Mouse (Mus musculus): ENCODE data around the gene Napsa.

The Napsa gene

DNA sequence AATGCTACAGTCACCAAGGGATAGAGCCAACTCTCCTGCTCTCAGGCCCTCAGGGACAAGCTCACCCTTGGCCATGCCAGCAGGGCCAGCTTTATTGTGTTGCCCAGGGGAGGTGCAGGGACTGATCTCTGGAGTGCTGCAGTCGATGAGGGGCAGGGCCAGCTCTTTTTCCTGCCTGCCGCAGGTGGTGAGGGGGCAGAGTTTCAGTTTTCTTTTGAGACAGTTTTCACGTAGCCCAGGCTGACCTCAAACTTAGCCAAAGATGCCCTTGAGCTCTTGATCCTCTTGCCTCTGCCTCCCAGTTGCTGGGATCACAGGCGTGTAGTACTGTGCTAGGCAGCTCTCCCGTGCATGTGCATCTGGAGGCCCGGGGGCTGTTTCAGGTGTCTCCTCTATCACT lies 1.2 kb upstream of the Napsa start:
- no peak for DNase-seq (ENCODE audit: low spot score)

DNA sequence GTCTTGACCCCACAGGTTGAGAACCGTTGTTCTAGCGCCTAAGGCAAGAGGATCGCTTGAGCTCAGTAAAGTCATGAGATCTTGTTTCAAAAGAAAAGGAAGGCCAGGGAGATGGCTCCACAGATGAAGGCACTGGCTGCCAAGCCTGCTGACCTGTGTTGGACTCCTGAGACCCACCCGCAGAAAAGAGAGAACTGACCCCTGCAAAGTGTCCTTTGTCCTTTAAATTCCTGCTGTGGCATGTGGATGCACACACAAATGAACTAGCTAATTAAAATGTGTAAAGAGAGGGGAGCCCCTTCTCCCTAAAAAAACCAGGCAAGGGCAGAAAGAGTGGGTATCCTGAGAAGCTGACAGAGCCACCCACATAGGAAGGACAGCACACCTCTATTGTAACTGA lies 369 bp upstream of the Napsa start:
- DNase-seq (ENCODE audit: low spot score), result no peak

DNA sequence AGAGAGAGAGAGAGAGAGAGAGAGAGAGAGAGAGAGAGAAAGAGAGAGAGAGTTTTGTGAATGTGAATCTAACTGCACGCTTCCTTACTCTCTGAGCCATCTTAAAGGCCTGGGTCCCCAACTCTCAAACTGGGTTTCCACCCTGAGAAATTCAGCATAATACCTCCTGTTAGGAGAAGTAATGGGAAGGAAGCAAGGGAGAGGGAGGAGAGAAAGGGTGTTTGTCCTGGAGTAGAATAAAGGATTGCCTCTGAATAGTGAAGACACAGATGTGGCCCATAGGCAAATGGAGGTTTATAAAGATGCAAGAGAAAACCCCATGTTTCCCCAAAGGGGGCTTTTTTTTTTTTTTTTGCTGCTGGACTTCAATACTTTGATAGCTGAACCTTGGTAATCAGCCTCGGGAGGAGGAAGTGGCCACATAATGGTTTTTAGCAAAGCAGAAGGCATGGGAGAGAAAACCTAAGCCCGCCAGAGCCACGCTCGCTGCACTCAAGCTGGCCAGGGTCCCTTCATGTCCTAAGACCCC lies 840 bp downstream of the Napsa start:
- no peak for DNase-seq (ENCODE audit: low spot score)

DNA sequence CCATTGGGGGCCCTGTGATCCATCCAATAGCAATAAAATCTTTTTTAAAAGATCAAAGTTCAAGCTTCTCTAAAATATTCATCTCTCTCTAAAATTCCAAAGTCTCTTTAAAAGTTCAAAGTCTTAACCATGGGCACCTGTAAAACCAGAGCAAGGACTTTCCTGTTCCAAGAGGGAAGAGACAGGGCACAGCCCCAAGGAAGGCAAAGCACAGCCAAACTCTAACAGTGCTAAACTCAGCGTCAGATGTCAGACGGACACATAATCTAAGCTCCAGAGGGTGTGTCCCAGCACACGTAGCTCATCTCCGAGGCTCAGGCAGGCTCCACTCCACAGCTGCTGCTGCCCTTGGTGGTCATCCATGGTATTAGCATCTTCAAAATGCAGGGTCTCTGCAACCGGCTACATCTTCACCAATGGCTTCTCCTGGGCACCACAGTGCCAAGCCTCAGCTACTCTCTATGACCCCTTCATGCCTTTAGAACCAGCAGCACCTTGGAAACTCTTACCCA lies 4.2 kb downstream of the Napsa start:
- no peak for DNase-seq (ENCODE audit: low spot score)

DNA sequence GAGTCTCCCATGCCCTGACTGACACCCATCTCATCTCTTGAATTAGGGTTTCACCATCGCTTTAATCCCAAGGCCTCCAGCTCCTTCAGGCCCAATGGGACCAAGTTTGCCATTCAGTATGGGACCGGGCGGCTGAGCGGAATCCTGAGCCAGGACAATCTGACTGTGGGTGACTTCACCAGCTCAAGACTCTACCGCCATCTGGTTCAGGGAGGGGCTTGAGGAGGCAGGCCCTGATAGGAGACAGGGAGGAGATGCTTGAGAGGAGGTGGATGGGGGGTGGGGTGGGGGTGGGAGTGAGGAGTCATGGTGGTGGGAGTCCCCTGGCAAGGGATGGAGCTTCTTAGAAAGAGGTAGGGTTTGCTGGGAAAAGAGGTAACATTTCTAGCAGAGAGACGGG lies 9.5 kb downstream of the Napsa start:
- no peak for DNase-seq (ENCODE audit: low spot score)

DNA sequence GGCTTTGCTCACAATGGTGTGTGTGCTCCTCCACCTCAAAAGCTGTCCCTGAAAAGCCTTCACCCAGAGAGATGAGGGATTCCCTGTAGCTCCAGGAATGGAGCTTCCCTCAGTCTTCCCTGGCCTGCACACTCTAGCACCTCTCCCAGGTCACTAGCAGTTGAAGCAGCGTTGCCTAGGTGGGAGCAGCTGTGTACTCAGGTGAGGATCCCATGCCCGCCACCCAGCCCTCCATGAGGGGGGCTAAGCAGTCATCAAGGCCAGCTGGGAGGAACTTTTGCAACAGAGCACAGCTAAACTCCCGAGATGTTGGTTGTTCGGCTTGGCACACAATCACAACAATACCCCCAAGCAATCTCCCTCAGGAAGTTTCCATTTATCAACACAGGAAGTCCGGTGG lies 10.5 kb downstream of the Napsa start:
- no peak for DNase-seq (ENCODE audit: low spot score)

- no peak for DNase-seq (ENCODE audit: low spot score)
Observed at GRCm38 (mm10) chr7:44583146-44583545, 11.0 kb downstream of the Napsa start.

GRCm38 (mm10) chr7:44584265-44584804 lies 12.2 kb downstream of the Napsa start:
- DNase-seq (ENCODE audit: low spot score), result no peak

GRCm38 (mm10) chr7:44584921-44585320 lies 12.7 kb downstream of the Napsa start:
- DNase-seq (ENCODE audit: low spot score), result no peak

DNA sequence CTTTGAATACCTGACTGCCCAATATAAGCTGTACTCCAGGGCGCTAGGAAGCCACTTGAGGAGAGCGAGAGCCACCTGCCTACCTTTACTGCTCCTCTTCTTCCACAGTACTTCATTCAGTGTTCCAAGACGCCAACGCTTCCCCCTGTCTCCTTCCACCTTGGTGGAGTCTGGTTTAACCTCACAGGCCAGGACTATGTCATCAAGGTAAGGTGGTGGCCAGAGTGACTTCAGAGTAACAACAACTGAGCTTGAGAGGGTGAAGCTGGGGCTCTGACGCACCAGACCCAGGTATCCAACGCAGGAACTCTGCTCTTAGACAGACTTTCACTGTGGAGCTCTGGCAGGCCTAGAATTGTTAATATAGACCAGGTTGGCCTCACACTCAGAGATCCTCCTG lies 13.4 kb downstream of the Napsa start:
- no peak for DNase-seq (ENCODE audit: low spot score)

GRCm38 (mm10) chr7:44586518-44586917 lies 14.3 kb downstream of the Napsa start:
- no peak for DNase-seq (ENCODE audit: low spot score)

DNA sequence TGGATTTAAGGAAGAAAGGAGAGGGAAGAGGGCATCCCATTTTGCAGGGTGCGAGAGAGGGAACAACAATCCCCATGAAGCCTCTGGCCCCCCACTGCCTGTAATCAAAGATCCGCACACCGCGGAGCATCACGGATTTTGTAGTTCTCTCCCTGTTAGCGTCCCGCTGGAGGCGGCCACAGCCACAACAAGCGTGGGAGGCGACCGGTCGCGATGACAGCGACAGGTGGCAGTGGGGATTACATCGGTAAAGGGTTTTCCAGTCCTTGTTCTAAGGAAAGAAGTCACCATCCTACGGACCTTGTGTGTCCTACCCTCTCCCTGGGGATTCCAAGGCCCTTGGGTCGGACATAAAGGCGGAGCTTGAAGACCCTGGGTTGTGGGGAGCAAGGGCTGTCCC lies 14.8 kb downstream of the Napsa start:
- peak; percentile 13 for DNase-seq (ENCODE audit: low spot score)

GRCm38 (mm10) chr7:44587676-44588075 lies 15.5 kb downstream of the Napsa start:
- DNase-seq (ENCODE audit: low spot score), result no peak

DNA sequence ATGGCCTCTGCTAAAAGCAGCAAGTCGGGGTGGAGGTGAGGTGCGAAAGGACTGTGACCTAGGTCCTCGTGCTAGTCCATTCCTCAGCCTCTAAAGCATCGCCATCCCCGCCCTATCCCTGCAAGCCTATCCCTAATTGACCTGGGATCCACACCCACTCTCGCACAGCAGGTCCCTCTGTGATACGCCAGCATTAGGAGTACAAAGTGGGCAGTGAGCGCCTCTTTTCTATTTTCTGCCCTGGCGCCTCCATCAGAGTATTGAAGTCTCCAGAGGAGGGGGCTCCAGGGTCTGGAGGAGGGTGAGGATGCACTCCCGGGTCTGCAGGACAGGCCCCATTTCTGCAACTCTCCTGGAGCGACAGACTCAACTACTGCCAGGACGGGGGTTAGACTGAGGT lies 16.2 kb downstream of the Napsa start:
- DNase-seq (ENCODE audit: low spot score), result no peak

DNA sequence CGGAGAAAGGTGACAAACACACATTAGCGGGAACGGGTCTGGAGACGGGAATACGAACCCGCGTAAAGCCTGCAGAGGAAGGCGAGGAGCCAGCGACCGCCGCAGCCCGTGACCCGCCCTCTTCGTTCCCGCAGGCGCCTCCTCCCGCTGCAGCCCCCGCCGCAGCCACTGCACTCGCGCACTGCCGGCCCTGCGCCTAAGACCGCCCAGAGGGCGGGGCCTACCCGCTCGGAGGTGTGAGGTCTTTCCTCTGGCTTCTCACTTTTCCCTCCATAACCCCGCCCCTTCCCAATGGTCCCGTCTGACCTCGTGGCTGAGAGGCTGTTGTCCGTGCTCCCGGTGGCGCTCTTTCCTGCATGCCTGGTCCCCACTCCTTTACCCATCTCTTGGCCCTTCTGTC lies 17.0 kb downstream of the Napsa start:
- peak; percentile 28 for DNase-seq (ENCODE audit: low spot score)

GRCm38 (mm10) chr7:44589946-44590345 lies 17.8 kb downstream of the Napsa start:
- no peak for DNase-seq (ENCODE audit: low spot score)

DNA sequence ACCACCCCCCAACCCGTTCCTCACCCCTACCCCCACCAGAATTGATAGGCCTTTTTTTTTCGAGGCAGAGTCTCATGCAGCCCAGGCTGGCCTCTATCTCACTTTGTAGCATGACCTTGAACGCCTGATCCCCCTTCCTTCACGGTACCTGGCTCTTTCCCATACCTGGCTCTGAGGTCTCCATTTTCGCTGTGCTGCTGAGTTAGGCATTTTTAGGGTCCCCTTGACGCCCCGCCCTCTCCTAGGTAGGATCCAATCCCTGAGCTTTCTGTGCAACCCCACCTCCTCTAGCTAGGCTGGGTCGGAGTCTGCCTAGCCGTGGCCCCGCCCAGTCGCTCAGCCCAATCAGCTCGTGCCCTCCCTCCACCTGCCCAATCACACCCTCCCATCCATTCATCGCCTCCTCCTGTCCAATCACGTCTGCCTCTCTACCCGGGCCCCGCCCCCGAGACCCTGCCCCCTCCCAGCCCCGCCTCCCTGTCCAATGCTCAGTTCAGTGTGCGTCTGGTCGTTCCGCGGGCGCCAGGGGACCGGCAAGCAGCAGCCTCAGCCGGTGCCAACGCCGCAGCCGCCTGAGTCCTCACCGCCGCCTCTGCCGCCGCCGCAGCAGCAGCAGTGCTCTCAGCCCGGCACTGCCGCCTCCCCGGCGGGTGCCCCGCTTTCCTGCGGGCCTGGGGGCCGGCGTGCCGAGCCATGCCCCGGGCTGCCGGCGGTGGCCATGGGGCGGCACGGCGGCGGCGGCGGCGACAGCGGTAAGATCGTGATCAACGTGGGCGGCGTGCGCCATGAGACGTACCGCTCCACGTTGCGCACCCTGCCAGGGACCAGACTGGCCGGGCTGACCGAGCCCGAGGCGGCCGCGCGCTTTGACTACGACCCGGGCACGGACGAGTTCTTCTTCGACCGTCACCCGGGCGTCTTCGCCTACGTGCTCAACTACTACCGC lies 18.5 kb downstream of the Napsa start, which contains the start of gene Kcnc3:
Gene Kcnc3 (plus strand): TSS at position 263 of the 946 bp plus-strand sequence.
- peak; percentile 60 for DNase-seq (ENCODE audit: low spot score)

DNA sequence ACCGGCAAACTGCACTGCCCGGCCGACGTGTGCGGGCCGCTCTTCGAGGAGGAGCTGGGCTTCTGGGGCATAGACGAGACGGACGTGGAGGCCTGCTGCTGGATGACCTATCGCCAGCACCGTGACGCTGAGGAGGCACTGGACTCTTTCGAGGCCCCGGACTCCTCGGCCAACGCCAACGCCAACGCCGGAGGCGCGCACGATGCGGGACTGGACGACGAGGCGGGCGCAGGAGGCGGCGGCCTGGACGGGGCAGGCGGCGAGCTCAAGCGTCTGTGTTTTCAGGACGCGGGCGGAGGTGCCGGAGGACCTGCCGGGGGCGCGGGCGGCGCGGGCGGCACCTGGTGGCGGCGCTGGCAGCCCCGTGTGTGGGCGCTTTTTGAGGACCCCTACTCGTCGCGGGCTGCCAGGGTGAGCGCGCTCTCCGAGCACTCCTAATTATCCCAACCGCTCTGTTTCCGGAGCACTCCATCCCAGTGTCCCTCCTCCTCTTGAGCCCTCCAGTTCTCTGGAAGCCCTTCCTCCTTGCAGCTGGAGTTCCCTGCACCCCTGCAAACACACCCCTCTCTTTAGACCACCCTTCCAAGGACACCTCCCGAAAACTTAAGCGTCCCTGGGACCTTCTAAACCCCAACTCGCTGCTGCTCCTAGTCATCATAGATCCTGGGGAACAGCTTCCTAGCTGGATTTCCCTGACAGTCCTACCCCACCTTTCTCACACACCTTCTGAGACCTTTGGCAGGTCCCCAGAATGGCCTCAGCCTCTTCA lies 19.4 kb downstream of the Napsa start:
- DNase-seq (ENCODE audit: low spot score), result no peak

DNA sequence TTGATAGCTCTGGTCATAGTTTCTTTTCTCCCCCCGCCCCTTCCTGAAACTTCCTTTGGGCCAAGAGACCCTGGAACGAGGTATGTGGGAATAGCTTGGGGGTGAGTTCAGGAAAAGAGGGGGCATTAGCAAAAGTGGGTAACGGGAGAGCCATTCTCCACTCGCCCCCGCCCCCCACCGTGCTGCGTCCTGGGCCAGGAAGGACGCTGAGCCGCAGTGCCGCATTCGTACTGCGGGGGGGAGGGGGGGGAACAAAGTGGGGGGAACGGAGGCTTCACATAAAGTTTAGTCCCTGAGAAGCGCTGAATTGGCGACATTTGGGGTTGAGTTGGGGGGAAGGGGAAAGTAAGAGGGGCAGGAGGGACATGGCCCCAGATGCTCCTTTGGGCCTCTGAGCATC lies 20.9 kb downstream of the Napsa start:
- no peak for DNase-seq (ENCODE audit: low spot score)

DNA sequence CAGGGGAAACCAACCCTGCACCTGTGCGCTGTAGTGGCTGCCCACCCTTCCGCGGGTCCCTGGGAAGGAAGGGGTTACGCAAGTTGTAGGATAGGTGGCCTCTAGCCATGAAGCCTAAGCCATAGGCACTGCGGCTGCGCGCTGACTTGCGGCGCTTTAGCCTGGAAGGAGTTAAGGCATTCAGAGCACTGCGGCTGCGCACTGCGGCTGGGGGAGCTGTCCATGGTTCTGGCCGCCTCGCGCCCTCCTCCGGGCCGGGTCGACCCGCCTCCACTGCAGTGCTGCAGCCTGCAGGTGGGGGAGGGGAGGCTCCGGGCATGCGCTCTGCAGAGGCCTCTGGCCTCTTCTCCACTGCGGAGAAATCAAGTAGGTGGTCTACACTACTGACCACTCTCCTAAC lies 21.6 kb downstream of the Napsa start:
- peak; percentile 28 for DNase-seq (ENCODE audit: low spot score)

- no peak for DNase-seq (ENCODE audit: low spot score)
Observed at GRCm38 (mm10) chr7:44594291-44594690, 22.1 kb downstream of the Napsa start.

DNA sequence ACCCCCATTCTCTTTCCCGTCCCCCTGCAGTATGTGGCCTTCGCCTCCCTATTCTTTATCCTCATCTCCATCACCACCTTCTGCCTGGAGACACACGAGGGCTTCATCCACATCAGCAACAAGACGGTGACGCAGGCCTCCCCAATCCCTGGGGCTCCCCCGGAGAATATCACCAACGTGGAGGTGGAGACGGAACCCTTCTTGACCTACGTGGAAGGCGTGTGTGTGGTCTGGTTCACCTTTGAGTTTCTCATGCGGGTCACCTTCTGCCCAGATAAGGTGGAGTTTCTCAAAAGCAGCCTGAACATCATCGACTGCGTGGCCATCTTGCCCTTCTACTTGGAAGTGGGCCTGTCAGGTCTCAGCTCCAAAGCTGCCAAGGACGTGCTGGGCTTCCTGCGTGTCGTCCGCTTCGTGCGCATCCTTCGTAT lies 23.0 kb downstream of the Napsa start:
- no peak for DNase-seq (ENCODE audit: low spot score)
